Mouse (Mus musculus) liver, embryonic 12.5 days (tissue): ENCODE results near the gene Rgl2. TPM values are rescaled to one million over a fixed set of nuclear protein-coding genes. Genes with fewer than 3 reads are reported as not detected.
"Not testable (repeated sequence)": the region's sequence is repeated elsewhere in the genome, so short reads cannot be mapped to it uniquely, and the experiment has no call there.

Experiments used
- ATAC-seq: fragments of 200-750 bp; cut with Nextera tagmentation; 2 replicates; pipeline ENCODE4 v1.8.0; 2017; ENCODE audit warnings: moderate number of reproducible peaks, mild to moderate bottlenecking, moderate library complexity
- H3K27ac ChIP-seq: fragments of 300-500 bp; sonication (generic); 2 replicates; pipeline ENCODE4 v1.5.1; 2016; ENCODE audit warnings: mild to moderate bottlenecking
- H3K27me3 ChIP-seq: fragments of 300-500 bp; sonication (generic); replicated peaks from 2 replicates; pipeline ENCODE4 v1.6.1; 2016; ENCODE audit warnings: mild to moderate bottlenecking, moderate library complexity
- H3K36me3 ChIP-seq: fragments of 300-500 bp; sonication (generic); 2 replicates; pipeline ENCODE4 v1.6.1; 2016; ENCODE audit warnings: mild to moderate bottlenecking, moderate library complexity
- H3K4me1 ChIP-seq: fragments of 300-500 bp; sonication (generic); 2 replicates; pipeline ENCODE4 v1.6.1; 2016
- H3K4me2 ChIP-seq: fragments of 300-500 bp; sonication (generic); 2 replicates; pipeline ENCODE4 v1.6.1; 2016; ENCODE audit warnings: mild to moderate bottlenecking, moderate library complexity
- H3K4me3 ChIP-seq: fragments of 300-500 bp; sonication (generic); 2 replicates; pipeline ENCODE4 v1.5.1; 2016; ENCODE audit warnings: mild to moderate bottlenecking, moderate library complexity
- H3K9ac ChIP-seq: fragments of 300-500 bp; sonication (generic); 2 replicates; pipeline ENCODE4 v1.6.1; 2016; ENCODE audit warnings: mild to moderate bottlenecking, moderate library complexity
- H3K9me3 ChIP-seq: fragments of 300-500 bp; sonication (generic); replicated peaks from 2 replicates; pipeline ENCODE4 v1.6.1; 2016; ENCODE audit warnings: mild to moderate bottlenecking, moderate library complexity
- WGBS: fragments of 180-500 bp; shearing (Covaris S2); methylation state at CpG from one replicate; pipeline ENCODE4 v1.1.7; 2016; ENCODE audit not compliant: insufficient replicate concordance; 5-methylcytosine and 5-hydroxymethylcytosine counted together
- polyA plus RNA-seq: library from polyadenylated mRNA; unstranded; fragments of >200 nt; fragmentation: Nextera tagmentation; extraction: Ambion mirVana; gene quantifications from 2 replicates; pipeline ENCODE4 v1.2.1, GENCODE M21; 2016

Gene Rgl2
- polyA plus RNA-seq, 1 experiment from 2014 or later = 17.3 TPM

DNA sequence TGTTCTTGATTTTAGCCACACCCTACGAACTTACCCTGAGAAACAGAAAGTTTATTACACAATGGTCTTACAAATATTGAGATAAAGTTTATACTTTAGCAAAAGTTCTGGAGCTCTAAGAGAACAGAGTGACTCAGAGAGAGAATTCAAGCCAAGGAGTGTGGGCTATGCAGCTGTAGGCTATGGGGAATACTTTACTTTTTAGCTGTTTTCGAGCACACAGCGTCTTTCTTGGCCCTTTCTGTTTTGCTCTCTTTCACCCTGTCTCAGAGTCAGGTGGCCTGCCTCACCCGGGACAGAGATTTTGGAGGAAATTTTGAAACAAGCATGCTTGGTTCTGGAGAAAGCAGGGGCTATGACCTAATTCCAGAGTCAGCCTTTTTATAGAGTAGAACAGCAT, 31.1 kb upstream of the Rgl2 start:
- peak overlapping the region; percentile 91 for H3K27ac ChIP-seq
- not testable (repeated sequence) for H3K9me3 ChIP-seq, H3K4me2 ChIP-seq, H3K27me3 ChIP-seq, H3K9ac ChIP-seq, H3K4me3 ChIP-seq, H3K36me3 ChIP-seq, ATAC-seq
- peaks cover 61% of the 10 kb centered on the region for H3K4me1 ChIP-seq
- WGBS = 72% methylated on average over 4 of the region's 4 CpGs

DNA sequence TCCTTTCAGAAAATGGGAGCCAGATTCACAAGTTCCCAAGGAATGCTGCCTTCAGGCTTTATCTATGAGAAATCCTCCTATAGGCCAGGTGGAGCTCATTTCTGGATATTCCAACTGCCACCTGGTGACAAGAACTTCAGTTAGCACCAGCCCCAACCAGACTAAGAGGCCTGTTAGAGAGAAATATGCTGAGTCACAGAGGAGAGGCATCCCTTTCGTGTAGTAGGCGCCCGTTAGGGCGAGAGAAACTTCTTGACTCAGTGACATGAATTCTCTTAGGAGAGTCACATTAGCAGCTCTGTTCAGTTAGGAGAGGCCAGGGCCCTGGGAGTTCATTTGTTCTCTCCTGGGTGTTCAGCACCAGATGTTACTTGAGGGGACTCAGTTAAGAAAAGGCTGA, 29.7 kb upstream of the Rgl2 start:
- no peaks in the 10 kb centered on the region for H3K9me3 ChIP-seq
- ATAC-seq = peak; percentile 80
- H3K36me3 ChIP-seq = no peaks in the 10 kb centered on the region
- no peak overlapping the region for H3K4me3 ChIP-seq
- H3K9ac ChIP-seq = peak overlapping the region; percentile 46
- peak overlapping the region; percentile 35 for H3K4me2 ChIP-seq
- 20% methylated on average over 4 of the region's 4 CpGs for whole genome bisulfite sequencing
- H3K27ac ChIP-seq = peak overlapping the region; percentile 91
- no peaks in the 10 kb centered on the region for H3K27me3 ChIP-seq
- H3K4me1 ChIP-seq = peaks cover 75% of the 10 kb centered on the region

DNA sequence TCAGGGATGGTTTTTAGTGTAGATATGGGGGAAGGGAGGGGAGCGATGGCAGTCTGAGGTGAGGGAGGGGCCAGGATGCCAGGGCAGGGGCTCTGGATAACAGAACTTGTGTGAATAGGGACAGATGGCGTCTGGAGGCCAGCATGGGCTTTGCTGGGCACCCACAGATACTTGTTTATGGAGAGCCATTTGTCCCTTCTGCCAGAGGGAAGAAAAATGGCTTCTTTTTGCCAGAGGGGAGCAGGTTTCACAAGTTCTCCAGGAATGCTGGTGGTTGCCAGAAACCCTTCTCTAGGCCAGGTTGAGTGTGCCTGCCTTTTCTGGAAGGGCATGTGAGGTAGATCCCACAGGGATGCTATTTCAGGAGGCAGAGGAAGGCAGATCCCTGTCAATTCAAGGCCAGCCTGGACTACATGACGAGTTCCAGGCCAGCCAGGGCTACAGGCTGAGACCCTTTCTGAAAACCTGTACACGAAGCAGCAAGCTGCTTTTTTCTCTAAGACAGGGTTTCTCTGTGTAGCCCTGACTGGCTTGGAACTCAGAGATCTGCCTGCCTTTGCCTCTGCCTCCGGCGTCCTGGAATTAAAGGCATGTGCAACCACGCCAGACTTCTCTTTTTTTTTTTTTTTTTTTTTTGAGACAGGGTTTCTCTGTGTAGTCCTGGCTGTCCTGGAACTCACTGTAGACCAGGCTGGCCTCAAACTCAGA, 28.9 kb upstream of the Rgl2 start:
- Histone ChIP-seq H3K4me1 (peaks cover 81% of the 10 kb centered on the region), H3K27me3 (no peaks in the 10 kb centered on the region), H3K36me3 (no peaks in the 10 kb centered on the region), H3K4me2 (peak overlapping the region; percentile 35), H3K9ac (peak overlapping the region; percentile 46), H3K9me3 (no peaks in the 10 kb centered on the region), H3K4me3 (no peak overlapping the region), H3K27ac (peak overlapping the region; percentile 91)
- peak; percentile 35 for ATAC-seq
- 58% methylated on average over 7 of the region's 7 CpGs for WGBS

DNA sequence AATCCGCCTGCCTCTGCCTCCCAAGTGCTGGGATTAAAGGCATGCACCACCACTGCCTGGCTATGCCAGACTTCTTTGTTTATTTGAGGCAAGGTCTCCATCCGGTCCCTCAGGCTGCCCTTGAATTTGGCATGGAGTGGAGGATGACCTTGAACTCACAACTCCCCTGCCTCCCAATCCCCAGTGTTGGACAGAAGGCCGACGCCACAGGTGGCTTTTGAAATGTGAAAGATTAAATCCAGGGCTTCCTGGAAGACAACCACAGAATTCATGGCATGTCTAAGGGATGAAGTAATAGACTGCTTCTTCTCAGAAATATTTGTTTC, 28.4 kb upstream of the Rgl2 start:
- peaks cover 81% of the 10 kb centered on the region for H3K4me1 ChIP-seq
- no peaks in the 10 kb centered on the region for H3K36me3 ChIP-seq
- peak overlapping the region; percentile 91 for H3K27ac ChIP-seq
- H3K27me3 ChIP-seq = no peaks in the 10 kb centered on the region
- no peaks in the 10 kb centered on the region for H3K9me3 ChIP-seq
- ATAC-seq = no peak
- H3K4me3 ChIP-seq = no peak overlapping the region
- H3K9ac ChIP-seq = no peak overlapping the region
- H3K4me2 ChIP-seq = no peak overlapping the region
- WGBS = 78% methylated on average over 4 of the region's 4 CpGs

DNA sequence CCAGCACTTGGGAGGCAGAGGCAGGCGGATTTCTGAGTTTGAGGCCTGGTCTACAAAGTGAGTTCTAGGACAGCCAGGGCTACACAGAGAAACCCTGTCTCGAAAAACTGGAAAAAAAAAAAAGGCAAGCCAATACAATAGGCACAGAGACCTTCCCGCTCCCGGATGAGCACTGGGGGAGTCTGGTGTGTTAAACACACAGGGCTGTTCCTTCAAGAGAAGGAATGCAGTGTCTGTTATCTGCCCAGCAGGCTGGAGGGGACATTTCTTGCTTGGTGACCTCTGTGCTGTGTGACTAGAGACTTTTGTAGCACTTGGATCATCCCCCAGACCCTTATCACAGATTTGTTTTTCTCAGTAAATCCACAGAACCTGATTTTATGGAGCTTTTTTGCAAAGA, 27.7 kb upstream of the Rgl2 start:
- H3K4me2 ChIP-seq = no peak overlapping the region
- ATAC-seq = no peak
- H3K36me3 ChIP-seq = no peaks in the 10 kb centered on the region
- no peak overlapping the region for H3K9ac ChIP-seq
- H3K27me3 ChIP-seq = no peaks in the 10 kb centered on the region
- peak overlapping the region; percentile 59 for H3K27ac ChIP-seq
- no peaks in the 10 kb centered on the region for H3K9me3 ChIP-seq
- 67% methylated on average over 4 of the region's 4 CpGs for WGBS
- no peak overlapping the region for H3K4me3 ChIP-seq
- peaks cover 81% of the 10 kb centered on the region for H3K4me1 ChIP-seq

DNA sequence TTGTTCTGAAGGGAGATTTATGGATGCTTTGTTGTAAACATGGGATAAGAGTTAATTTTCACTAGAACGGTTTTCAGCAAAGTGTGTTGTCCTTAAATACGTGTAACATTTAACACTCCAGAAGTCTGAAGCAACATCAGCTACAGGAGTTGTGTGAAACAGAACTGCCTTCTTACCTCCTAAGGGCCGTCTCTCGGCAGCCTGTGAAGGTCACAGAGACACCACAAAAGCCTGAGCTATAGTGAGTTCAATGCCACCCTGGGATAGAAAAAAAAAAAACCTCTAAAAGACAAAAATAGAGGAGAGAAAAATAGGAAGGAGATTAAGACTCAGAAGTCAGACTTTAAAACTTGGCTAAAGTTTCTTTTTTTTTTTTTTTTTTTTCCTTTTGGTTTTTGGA, 27.3 kb upstream of the Rgl2 start:
- peaks cover 81% of the 10 kb centered on the region for H3K4me1 ChIP-seq
- 0 out of 2 replicates have a peak overlapping the region, but pooled peaks have one; percentile 9 for H3K9ac ChIP-seq
- no peak for ATAC-seq
- H3K4me2 ChIP-seq = peak overlapping the region; percentile 37
- no peaks in the 10 kb centered on the region for H3K27me3 ChIP-seq
- H3K4me3 ChIP-seq = no peak overlapping the region
- peak overlapping the region; percentile 59 for H3K27ac ChIP-seq
- no peaks in the 10 kb centered on the region for H3K36me3 ChIP-seq
- no peaks in the 10 kb centered on the region for H3K9me3 ChIP-seq
- 65% methylated on average over 4 of the region's 4 CpGs for WGBS

DNA sequence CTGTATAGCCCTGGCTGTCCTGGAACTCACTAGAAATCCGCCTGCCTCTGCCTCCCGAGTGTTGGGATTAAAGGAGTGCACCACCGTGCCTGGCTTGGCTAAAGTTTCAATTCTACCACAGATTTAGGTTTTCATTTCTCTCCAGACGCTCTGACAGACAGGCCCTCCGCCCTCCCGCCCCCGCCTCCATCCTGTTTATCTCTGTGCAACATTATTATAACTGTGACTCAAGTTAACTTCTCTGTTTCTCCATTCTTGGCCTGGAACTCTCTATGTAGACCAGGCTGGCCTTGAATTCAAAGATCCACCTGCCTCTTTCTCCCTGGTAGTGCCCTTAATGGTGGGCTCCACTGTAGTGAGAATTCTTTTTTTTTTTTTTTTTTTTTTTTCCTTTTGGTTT, 26.9 kb upstream of the Rgl2 start:
- Histone ChIP-seq H3K9me3 (no peaks in the 10 kb centered on the region), H3K4me3 (no peak overlapping the region), H3K9ac (no peak overlapping the region; the same call in 1 of the 2 replicates), H3K4me2 (peak overlapping the region; percentile 37), H3K27ac (peak overlapping the region; percentile 70), H3K27me3 (no peaks in the 10 kb centered on the region), H3K36me3 (no peaks in the 10 kb centered on the region), H3K4me1 (peaks cover 82% of the 10 kb centered on the region)
- 19% methylated on average over 7 of the region's 7 CpGs for WGBS
- ATAC-seq = no peak

DNA sequence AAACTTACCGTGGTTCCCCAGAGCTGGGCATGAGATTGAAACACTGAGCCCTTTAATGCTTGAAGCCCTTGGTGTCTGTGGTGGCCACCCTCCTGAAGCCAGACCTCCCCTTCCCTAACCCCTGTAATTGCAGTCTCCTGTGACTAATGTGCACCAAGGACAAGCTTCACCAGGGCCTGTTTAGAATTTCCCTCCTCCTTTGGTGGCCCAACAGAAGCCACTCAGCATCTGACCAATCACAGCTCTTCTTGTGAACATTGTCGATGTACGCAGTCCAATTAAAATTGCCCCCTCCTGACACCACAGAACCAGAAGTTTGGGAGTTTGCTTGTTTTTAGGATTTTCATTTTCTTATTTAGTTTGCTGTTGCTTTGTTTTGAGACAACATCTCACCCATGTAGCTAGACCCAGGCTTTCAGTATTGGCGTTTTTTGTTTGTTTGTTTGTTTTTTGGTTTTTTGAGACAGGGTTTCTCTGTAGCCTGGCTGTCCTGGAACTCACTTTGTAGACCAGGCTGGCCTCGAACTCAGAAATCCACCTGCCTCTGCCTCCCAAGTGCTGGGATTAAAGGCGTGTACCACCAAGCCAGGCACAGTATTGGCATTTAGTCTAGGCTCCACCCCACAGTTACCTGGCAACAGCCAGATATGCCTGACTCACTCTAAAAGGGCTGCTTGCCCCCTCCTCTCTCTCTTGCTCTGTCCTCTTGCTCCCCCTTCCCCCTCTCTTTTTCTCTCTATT, 25.3 kb upstream of the Rgl2 start:
- H3K4me2 ChIP-seq, H3K27me3 ChIP-seq, H3K9ac ChIP-seq, ATAC-seq, H3K36me3 ChIP-seq, H3K9me3 ChIP-seq, H3K4me3 ChIP-seq: not testable (repeated sequence)
- Histone ChIP-seq H3K4me1 (peaks cover 79% of the 10 kb centered on the region), H3K27ac (peak overlapping the region; percentile 70)
- 61% methylated on average over 6 of the region's 6 CpGs for WGBS

DNA sequence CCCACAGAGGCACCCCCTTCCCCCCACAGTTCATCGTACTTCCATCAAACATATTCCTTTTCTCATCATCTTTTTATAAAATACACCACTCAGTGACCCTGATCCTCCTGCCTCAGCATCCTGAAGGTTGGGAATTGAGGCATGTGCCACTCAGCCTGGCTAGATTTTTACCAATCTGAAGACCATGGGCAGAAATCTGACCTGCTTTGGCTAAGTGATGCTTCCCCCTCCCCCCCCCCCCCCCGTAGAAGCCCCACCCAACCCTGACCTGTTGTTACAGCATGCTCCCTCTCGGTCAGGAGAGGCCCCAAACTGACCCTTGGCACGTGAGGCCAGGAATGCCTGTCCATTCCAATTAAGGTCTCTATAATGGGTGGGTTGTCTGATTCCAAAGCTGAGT, 24.5 kb upstream of the Rgl2 start, which contains the start of gene Platr17:
Gene Platr17 (plus strand): TSS at position 301 of the 400 bp plus-strand sequence.
- Histone ChIP-seq H3K4me1 (peaks cover 72% of the 10 kb centered on the region), H3K4me2 (peak within 1 kb of the TSS; percentile 20; the same call in 1 of the 2 replicates), H3K27ac (peak within 1 kb of the TSS; percentile 70)
- not testable (repeated sequence) for H3K4me3 ChIP-seq, H3K36me3 ChIP-seq, H3K27me3 ChIP-seq, H3K9me3 ChIP-seq, ATAC-seq, H3K9ac ChIP-seq
- 29% methylated on average over 4 of the region's 4 CpGs for WGBS

DNA sequence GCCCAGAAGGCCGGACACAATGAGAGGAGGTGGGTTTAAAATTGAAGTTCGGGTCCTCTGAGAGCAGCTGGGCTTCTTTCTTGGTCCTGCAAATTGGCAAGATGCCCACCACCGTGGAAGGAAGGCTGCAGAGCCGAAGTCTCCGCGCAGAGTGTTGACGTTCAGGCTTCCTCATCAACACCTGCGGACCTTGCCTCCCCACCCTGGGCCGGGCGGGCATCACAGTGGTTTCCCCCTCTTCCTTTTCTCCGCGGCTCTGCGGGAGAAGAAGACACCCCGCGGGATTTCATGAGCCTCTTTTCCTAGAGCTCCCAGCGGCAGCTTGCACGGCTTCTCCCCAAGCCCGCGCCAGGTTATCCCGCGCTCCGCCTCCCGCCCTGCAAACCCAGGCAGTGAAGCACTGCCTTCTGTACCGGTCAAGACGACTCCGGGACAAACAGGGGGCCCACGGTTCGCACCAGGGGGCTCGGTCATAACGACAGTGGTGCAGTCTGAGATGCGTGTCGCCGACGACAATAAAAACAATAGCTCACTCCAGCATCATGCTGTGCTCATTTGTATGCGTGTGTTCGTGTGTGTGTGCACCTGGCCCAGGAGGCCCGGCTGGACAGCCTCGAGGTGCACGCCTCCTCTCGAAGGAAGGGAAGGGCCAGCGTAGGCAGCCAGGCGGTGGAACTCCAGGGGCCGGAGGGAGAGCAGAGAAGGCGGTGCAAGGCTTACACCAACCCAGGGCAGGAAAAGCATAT, 20.8 kb upstream of the Rgl2 start:
- 1% methylated on average over 44 of the region's 44 CpGs for WGBS
- peak overlapping the region; percentile 80 for H3K4me3 ChIP-seq

DNA sequence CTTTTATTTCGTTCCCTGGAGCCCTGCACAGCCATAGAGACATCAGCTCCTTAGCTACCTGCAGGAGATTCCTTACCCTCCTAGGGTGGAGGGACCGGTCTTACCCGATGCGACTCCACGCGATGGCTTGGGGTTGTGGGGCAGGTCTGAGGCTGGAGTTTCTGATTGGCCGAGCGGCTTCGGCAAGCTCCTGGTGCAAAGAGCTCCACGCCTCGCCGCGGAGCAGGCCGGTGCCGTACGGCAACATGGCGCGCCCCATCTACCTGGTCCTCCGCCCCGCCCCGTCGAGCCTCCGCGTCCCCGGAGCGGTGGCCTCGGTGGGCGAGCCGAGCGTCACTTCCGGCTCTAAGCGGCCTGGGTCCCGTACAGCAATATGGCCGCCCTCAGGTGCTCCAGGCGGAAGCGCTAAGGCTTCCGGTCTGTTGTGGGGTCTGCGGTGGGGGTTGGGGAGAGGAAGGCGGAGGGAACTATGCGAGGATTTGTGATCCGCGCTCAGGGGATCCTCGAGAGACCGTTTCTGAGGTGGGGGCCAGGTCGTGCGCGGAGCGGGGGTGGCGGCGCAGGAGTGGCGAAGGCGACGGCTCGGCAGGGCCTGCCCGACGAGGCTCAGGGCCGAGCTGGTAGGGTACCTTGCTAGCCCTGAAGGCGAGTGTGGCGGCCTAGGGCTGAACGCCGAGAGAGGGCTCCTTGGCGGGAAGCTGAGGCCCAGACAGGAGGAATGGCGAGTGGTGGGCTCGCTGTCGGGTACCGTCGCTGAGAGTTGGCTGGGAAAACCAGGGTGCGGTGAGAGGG, 20.1 kb upstream of the Rgl2 start, which contains the start of gene Daxx:
Gene Daxx (plus strand): TSS at position 338 of the 792 bp plus-strand sequence.
- Histone ChIP-seq H3K4me2 (peak within 1 kb of the TSS; percentile 98), H3K4me3 (peak within 1 kb of the TSS; percentile 80), H3K4me1 (peaks cover 55% of the 10 kb centered on the region), H3K27me3 (no peaks in the 10 kb centered on the region), H3K27ac (peak within 1 kb of the TSS; percentile 91), H3K9me3 (no peaks in the 10 kb centered on the region), H3K36me3 (peaks cover 39% of the 10 kb centered on the region), H3K9ac (peak within 1 kb of the TSS; percentile 90)
- under 1% methylated on average over 68 of the region's 68 CpGs for WGBS
- ATAC-seq = peak; percentile 93

More for the DNA sequence above, 20.8 kb upstream of the Rgl2 start:
- H3K27ac ChIP-seq = peak overlapping the region; percentile 91
- peak overlapping the region; percentile 90 for H3K9ac ChIP-seq
- H3K9me3 ChIP-seq = no peaks in the 10 kb centered on the region
- H3K36me3 ChIP-seq = peaks cover 32% of the 10 kb centered on the region
- H3K27me3 ChIP-seq = no peaks in the 10 kb centered on the region
- peak overlapping the region; percentile 98 for H3K4me2 ChIP-seq
- peak; percentile 58 for ATAC-seq
- H3K4me1 ChIP-seq = peaks cover 56% of the 10 kb centered on the region
